Mouse (Mus musculus): ENCODE results near the gene B4galt1. TPM values are rescaled to one million over a fixed set of nuclear protein-coding genes. Genes with fewer than 3 reads are reported as not detected.

The B4galt1 gene
- polyA plus RNA-seq, 1 experiment from 2014 or later: 8.8 TPM

GRCm38 (mm10) chr4:40837008-40837407 lies 16.8 kb downstream of the B4galt1 start:
- Histone ChIP-seq H3K27me3 (replicated peaks) (no peaks in the 10 kb centered on the region), H3K36me3 (no peaks in the 10 kb centered on the region), H3K4me3 (replicated peaks) (no peak overlapping the region), H3K4me2 (no peak overlapping the region), H3K9ac (replicated peaks) (no peak overlapping the region), H3K9me3 (replicated peaks) (no peaks in the 10 kb centered on the region), H3K27ac (replicated peaks) (no peak overlapping the region), H3K4me1 (peaks cover 13% of the 10 kb centered on the region)
- ATAC-seq (ENCODE audit: low FRiP score): no peak
- WGBS: 77% methylated on average over 3 of the region's 3 CpGs

- ATAC-seq (ENCODE audit: low FRiP score): no peak
- H3K36me3 ChIP-seq: no peaks in the 10 kb centered on the region
- peaks cover 13% of the 10 kb centered on the region for H3K4me1 ChIP-seq
- no peak overlapping the region for H3K4me3 ChIP-seq (replicated peaks)
- no peak overlapping the region for H3K4me2 ChIP-seq
- no peak overlapping the region for H3K9ac ChIP-seq (replicated peaks)
- no peak overlapping the region for H3K27ac ChIP-seq (replicated peaks)
- H3K27me3 ChIP-seq (replicated peaks): no peaks in the 10 kb centered on the region
- 93% methylated on average over 5 of the region's 5 CpGs for WGBS
- H3K9me3 ChIP-seq (replicated peaks): no peaks in the 10 kb centered on the region
Measured at GRCm38 (mm10) chr4:40834872-40835271, 18.9 kb downstream of the B4galt1 start.

- no peak overlapping the region for H3K27ac ChIP-seq (replicated peaks)
- peaks cover 13% of the 10 kb centered on the region for H3K4me1 ChIP-seq
- WGBS: 93% methylated on average over 4 of the region's 4 CpGs
- no peaks in the 10 kb centered on the region for H3K36me3 ChIP-seq
- H3K4me2 ChIP-seq: no peak overlapping the region
- H3K27me3 ChIP-seq (replicated peaks): no peaks in the 10 kb centered on the region
- H3K9ac ChIP-seq (replicated peaks): no peak overlapping the region
- no peak for ATAC-seq (ENCODE audit: low FRiP score)
- no peaks in the 10 kb centered on the region for H3K9me3 ChIP-seq (replicated peaks)
- H3K4me3 ChIP-seq (replicated peaks): no peak overlapping the region
Measured at GRCm38 (mm10) chr4:40834232-40834786, 19.5 kb downstream of the B4galt1 start.

- no peaks in the 10 kb centered on the region for H3K36me3 ChIP-seq
- H3K9ac ChIP-seq (replicated peaks): no peak overlapping the region
- no peak overlapping the region for H3K27ac ChIP-seq (replicated peaks)
- H3K4me2 ChIP-seq: no peak overlapping the region
- WGBS: 95% methylated on average over 9 of the region's 9 CpGs
- peaks cover 13% of the 10 kb centered on the region for H3K4me1 ChIP-seq
- no peak overlapping the region for H3K4me3 ChIP-seq (replicated peaks)
- H3K27me3 ChIP-seq (replicated peaks): no peaks in the 10 kb centered on the region
- no peak for ATAC-seq (ENCODE audit: low FRiP score)
- no peaks in the 10 kb centered on the region for H3K9me3 ChIP-seq (replicated peaks)
Measured at GRCm38 (mm10) chr4:40833381-40834231, 20.2 kb downstream of the B4galt1 start.

GRCm38 (mm10) chr4:40830530-40830929 lies 23.3 kb downstream of the B4galt1 start:
- Histone ChIP-seq H3K4me2 (no peak overlapping the region), H3K4me1 (no peaks in the 10 kb centered on the region), H3K27ac (replicated peaks) (no peak overlapping the region), H3K36me3 (no peaks in the 10 kb centered on the region), H3K27me3 (replicated peaks) (no peaks in the 10 kb centered on the region), H3K4me3 (replicated peaks) (no peak overlapping the region), H3K9ac (replicated peaks) (no peak overlapping the region), H3K9me3 (replicated peaks) (no peaks in the 10 kb centered on the region)
- 86% methylated on average over 5 of the region's 5 CpGs for WGBS
- no peak for ATAC-seq (ENCODE audit: low FRiP score)

- 90% methylated on average over 13 of the region's 13 CpGs for WGBS
- Histone ChIP-seq H3K4me1 (no peaks in the 10 kb centered on the region), H3K27ac (replicated peaks) (no peak overlapping the region), H3K36me3 (no peaks in the 10 kb centered on the region), H3K9me3 (replicated peaks) (no peaks in the 10 kb centered on the region), H3K4me3 (replicated peaks) (no peak overlapping the region), H3K9ac (replicated peaks) (no peak overlapping the region), H3K4me2 (no peak overlapping the region), H3K27me3 (replicated peaks) (no peaks in the 10 kb centered on the region)
- ATAC-seq (ENCODE audit: low FRiP score): no peak
Measured at GRCm38 (mm10) chr4:40829654-40830400, 24.0 kb downstream of the B4galt1 start.

GRCm38 (mm10) chr4:40828910-40829309 lies 24.9 kb downstream of the B4galt1 start:
- H3K4me3 ChIP-seq (replicated peaks): no peak overlapping the region
- no peak overlapping the region for H3K4me2 ChIP-seq
- no peak overlapping the region for H3K9ac ChIP-seq (replicated peaks)
- no peaks in the 10 kb centered on the region for H3K27me3 ChIP-seq (replicated peaks)
- H3K27ac ChIP-seq (replicated peaks): no peak overlapping the region
- no peaks in the 10 kb centered on the region for H3K9me3 ChIP-seq (replicated peaks)
- no peaks in the 10 kb centered on the region for H3K36me3 ChIP-seq
- WGBS: 89% methylated on average over 7 of the region's 7 CpGs
- no peak for ATAC-seq (ENCODE audit: low FRiP score)
- no peaks in the 10 kb centered on the region for H3K4me1 ChIP-seq

- H3K9me3 ChIP-seq (replicated peaks): no peaks in the 10 kb centered on the region
- no peak overlapping the region for H3K27ac ChIP-seq (replicated peaks)
- ATAC-seq (ENCODE audit: low FRiP score): no peak
- no peak overlapping the region for H3K4me2 ChIP-seq
- WGBS: 93% methylated on average over 9 of the region's 9 CpGs
- H3K36me3 ChIP-seq: peaks cover 4% of the 10 kb centered on the region; the same call in 1 of the 2 replicates
- H3K4me3 ChIP-seq (replicated peaks): no peak overlapping the region
- H3K4me1 ChIP-seq: no peaks in the 10 kb centered on the region
- no peak overlapping the region for H3K9ac ChIP-seq (replicated peaks)
- H3K27me3 ChIP-seq (replicated peaks): no peaks in the 10 kb centered on the region
Measured at GRCm38 (mm10) chr4:40827926-40828325, 25.9 kb downstream of the B4galt1 start.

- Histone ChIP-seq H3K27me3 (replicated peaks) (no peaks in the 10 kb centered on the region), H3K4me3 (replicated peaks) (no peak overlapping the region), H3K4me1 (no peaks in the 10 kb centered on the region), H3K27ac (replicated peaks) (no peak overlapping the region), H3K4me2 (no peak overlapping the region), H3K9ac (replicated peaks) (no peak overlapping the region), H3K9me3 (replicated peaks) (no peaks in the 10 kb centered on the region), H3K36me3 (peaks cover 4% of the 10 kb centered on the region; the same call in 1 of the 2 replicates)
- 95% methylated on average over 2 of the region's 2 CpGs for WGBS
- no peak for ATAC-seq (ENCODE audit: low FRiP score)
Measured at GRCm38 (mm10) chr4:40826810-40827209, 27.0 kb downstream of the B4galt1 start.

GRCm38 (mm10) chr4:40825981-40826380 lies 27.8 kb downstream of the B4galt1 start:
- Histone ChIP-seq H3K4me1 (no peaks in the 10 kb centered on the region), H3K4me2 (no peak overlapping the region), H3K4me3 (replicated peaks) (no peak overlapping the region), H3K36me3 (peaks cover 4% of the 10 kb centered on the region; the same call in 1 of the 2 replicates), H3K27me3 (replicated peaks) (no peaks in the 10 kb centered on the region), H3K9ac (replicated peaks) (no peak overlapping the region), H3K9me3 (replicated peaks) (no peaks in the 10 kb centered on the region), H3K27ac (replicated peaks) (no peak overlapping the region)
- ATAC-seq (ENCODE audit: low FRiP score): no peak
- WGBS: 96% methylated on average over 2 of the region's 2 CpGs

GRCm38 (mm10) chr4:40825146-40825545 lies 28.7 kb downstream of the B4galt1 start:
- peaks cover 4% of the 10 kb centered on the region; the same call in 1 of the 2 replicates for H3K36me3 ChIP-seq
- no peaks in the 10 kb centered on the region for H3K27me3 ChIP-seq (replicated peaks)
- no peaks in the 10 kb centered on the region for H3K4me1 ChIP-seq
- no peak overlapping the region for H3K4me3 ChIP-seq (replicated peaks)
- 88% methylated on average over 5 of the region's 5 CpGs for WGBS
- no peak overlapping the region for H3K4me2 ChIP-seq
- no peaks in the 10 kb centered on the region for H3K9me3 ChIP-seq (replicated peaks)
- H3K9ac ChIP-seq (replicated peaks): no peak overlapping the region
- no peak for ATAC-seq (ENCODE audit: low FRiP score)
- H3K27ac ChIP-seq (replicated peaks): no peak overlapping the region

All from neural tube, embryonic 15.5 days (tissue).